Mouse (Mus musculus) 416B (cell line): ENCODE results near the gene Olfr1211.

ENCODE experiments used
- DNase-seq: peaks from one replicate; pipeline ENCODE4 v3.0.0; 2011; ENCODE audit warnings: low read depth

Olfr1211 gene

DNA sequence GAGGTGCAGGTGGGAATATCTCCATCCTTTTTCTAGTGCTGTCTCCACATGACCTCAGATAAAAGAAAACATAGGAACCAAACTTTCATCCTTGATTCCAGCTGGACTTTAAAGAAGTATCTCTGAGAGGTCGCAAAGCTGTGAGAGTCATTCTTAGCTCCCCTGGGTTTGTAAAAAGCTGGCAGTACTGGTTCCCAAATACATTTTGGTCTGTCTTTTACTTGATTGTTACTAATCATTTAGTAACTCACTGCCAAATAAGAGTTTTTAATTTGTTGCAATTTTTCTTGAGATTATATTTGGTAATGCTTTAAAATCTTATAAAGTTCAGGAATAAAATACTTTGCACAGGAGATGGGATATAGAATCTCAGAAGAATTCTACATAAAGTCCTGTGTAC lies at the start of gene Olfr1211:
Olfr1211 (minus strand) TSS at position 101 of the 400 bp plus-strand sequence.
- no peak for DNase-seq

DNA sequence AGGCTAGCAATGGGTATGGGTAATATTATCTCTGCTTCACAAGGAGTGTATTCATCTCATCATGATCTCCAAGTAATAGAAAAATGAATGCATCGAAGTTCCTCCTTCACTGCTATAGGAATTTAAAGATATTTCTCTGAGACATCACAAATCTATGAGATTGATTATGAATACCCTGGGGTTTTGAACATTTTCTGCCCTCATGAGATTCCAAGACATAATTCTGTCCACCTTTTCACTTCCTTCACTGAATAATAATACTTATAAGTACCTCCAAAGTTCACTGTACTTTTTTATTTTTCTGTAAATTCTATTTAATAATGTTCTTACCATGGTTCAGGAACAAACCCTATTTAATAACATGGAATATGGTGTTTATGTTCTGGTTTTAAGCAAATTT lies 42.3 kb upstream of the Olfr1211 start, which contains the start of gene Gm13762:
Gm13762 (minus strand) TSS at position 101 of the 400 bp plus-strand sequence.
- no peak for DNase-seq

- DNase-seq, result no peak
These were observed 15.8 kb upstream of the Olfr1211 start, which contains the start of gene Olfr1212 for GRCm38 (mm10) chr2:88953669-88954068. Gene Olfr1212 (plus strand): TSS chr2:88953969.

DNA sequence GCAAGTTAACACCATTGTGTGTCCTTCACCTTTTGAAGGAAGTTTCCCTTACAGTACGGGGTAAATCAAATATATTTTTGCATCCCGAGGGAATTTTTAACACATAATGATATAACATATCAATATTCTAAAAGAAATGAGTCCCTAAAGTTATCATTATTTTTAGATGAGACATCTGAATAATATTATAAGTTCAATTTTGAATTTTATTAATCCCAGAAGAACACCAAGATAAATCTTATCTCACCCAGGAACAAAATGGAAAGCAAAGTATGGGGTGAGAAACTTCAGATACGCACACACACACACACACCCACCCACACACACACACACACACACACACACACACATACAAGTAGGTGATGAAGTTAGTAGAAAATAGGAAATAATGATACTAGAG lies 22.9 kb downstream of the Olfr1211 start, which contains the start of gene Olfr1209:
Olfr1209 (minus strand) TSS at position 101 of the 400 bp plus-strand sequence.
- DNase-seq, result no peak

DNA sequence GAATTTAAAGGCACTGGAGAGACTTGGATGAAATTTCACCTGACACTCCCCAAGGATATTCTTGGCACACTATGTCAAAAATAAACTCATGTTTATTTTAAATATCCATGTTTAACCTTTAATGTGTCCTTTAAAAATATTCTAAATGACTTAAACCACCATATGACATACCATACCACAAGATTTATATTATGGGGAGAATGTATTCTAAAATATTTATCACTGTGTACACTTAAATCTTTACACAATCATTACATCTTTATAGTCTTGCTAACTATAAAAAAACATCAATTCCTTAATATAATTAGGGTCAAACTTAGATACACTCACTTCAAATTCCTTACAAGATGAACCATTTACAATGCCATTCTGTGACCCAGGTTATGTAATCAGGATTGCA lies 35.7 kb downstream of the Olfr1211 start, which contains the start of gene Olfr1208:
Olfr1208 (minus strand) TSS at position 101 of the 400 bp plus-strand sequence.
- no peak for DNase-seq
